Mouse (Mus musculus): Measurements from ENCODE around the gene Gm28576.
"Not testable (repeated sequence)": the region's sequence is repeated elsewhere in the genome, so short reads cannot be mapped to it uniquely, and the experiment has no call there.

Gene Gm28576

GRCm38 (mm10) chrY:7722641-7723040 is at the start of gene Gm28576:
Gm28576 (plus strand) TSS chrY:7722941.
- DNase-seq: not testable (repeated sequence)

Data from kidney, postnatal 10 days (tissue).